Mouse (Mus musculus) left cerebral cortex, postnatal 36 days (tissue): ENCODE measurements at regions not wholly inside any gene's neighbourhood (a gene's known extent, or its start where the extent isn't known, plus 50 kb on each side); places are given as distances from the start of the nearest gene placed in this dataset.
A peak's percentile ranks its signal among the peaks of the same experiment; 100 is the strongest.

ENCODE experiments used
- DNase-seq, 2 experiments: peaks; one replicate each; pipeline ENCODE4 v3.0.0; 2021 to 2022; ENCODE audit warnings: low spot score in 2 of 2, mixed read lengths in 1 of 2
- intact Hi-C: fragments of 180-260 bp; cut with DNase I; formaldehyde crosslinking; loops from one replicate; pipeline ENCODE4 v1.15.1; 2025

GRCm38 (mm10) chr7:145106494-145106849, 101.4 kb downstream of the 1810010D01Rik start:
- intact Hi-C loops: no loop called here
- peak; percentile 59 to 63 for DNase-seq

GRCm38 (mm10) chr7:145105831-145106493, 102.0 kb downstream of the 1810010D01Rik start:
- no peak for DNase-seq
- intact Hi-C loops: no loop called here

DNA sequence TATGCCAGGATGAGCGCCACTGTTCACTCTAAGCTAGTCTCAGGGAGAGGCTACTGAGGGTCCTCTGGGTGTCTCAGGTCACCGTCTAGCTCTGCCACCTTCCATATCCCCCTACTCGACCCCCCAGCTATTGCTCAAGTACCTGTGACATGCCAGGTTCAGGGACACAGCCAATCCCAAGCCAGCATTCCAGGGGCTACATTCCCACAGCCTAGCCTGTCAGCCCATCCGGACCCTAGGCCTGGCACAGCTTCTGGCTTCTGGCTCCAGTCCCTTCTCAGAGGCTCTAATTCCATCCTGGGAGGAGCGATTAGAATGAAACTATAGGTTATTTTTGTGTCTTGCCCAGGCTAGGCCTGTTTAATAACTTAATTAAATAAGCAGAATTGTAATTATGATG, 105.2 kb downstream of the 1810010D01Rik start:
- no peak for DNase-seq
- intact Hi-C loops: no loop called here

DNA sequence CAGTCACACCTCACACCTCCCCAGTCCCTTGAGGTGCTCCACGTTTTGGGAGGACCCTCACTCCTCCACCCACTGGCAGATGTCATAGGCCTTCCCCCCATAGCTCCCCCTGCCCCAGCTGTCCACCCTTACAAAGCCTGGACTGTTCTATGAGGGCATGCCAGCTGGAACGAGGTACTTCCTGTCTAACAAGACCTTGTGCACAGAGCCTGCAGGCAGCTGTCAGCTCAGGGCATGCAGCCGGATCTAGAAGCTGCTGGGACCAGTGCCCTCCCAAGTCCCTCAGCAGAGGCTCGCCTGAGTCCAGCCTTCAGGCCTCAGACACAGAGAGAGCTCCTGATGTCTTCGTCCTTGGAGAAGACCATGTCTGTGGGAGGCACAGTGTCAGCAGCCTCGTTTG, 105.7 kb downstream of the 1810010D01Rik start:
- no peak for DNase-seq
- intact Hi-C loops: no loop called here

- no peak for DNase-seq
- intact Hi-C loops: no loop called here
Measured at GRCm38 (mm10) chr7:145098335-145098734, 109.6 kb downstream of the 1810010D01Rik start.

GRCm38 (mm10) chr7:145094134-145094526, 113.8 kb downstream of the 1810010D01Rik start:
- no peak for DNase-seq
- intact Hi-C loops: no loop called here

DNA sequence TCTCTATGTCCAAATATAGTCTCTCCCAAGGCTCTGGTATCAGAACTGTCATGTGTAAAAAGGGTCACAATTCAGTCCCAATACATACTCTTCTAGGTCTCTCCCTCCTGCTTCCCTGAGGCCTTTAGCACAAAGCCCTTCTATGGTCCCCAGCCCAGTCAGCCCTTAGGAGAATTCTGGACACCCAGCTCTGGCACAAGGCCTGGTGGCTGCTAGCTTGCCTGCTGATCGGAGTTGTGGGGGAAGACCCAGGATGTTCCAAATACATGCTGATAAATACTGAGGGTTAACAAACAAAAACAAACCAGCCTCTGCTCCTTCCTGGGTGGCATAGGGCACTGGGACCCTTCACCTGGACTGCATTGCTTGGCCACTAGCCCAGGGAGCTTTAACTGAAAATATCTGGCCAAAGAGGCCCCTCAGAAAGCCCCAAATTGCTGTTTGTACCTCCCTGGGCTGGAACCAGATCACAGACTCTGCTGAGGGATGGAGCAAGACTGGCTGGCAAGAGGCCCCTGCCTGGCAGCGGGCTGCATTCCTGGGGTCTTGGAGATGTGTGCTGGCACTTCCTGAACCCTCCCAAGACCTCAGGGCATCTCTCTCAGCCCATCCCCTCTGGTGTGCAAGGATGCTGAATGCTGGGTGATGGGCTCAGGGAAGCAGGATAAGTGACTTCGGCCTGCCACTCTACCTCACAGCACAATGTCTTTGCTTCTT, 114.3 kb downstream of the 1810010D01Rik start:
- no peak for DNase-seq
- intact Hi-C loops: no loop called here

DNA sequence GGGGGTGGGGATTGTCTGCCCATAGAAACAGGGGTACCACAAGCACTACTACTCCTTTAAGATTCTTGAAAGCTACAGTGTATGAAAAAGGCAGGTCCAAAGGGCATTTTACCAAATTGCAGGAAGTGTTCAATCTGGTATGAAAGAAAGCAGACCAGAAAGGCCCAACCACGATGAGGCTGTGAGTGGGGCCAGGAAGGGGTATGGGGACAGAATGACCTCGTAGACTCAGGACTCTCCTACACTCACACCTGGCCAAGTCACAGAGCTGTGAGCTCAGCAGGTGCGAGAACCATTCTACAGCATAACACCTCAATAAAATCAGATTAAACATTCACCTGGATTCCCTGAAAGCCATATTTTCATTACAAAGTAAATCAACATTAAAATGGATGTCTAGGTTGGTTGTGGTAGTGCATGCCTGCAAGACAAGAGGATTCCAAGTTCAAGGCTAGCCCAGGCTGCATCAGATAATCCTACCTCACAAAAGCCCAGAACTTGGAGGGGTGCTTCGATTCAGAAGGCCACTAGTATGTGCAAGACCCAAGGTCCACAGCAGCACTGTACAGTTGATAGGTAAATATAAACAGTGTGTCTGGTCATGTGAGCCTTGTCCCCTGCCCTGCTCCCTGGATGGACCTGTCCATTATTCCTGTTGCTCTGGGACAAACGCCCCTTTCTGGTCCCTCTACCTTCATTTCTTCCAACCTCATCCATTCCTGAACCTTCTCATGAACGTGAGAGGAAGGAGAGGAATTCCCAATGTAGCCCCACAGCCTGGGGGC, 115.3 kb downstream of the 1810010D01Rik start:
- intact Hi-C loops: no loop called here
- DNase-seq: no peak

- intact Hi-C loops: no loop called here
- no peak for DNase-seq
Measured at GRCm38 (mm10) chr7:145090849-145091248, 117.1 kb downstream of the 1810010D01Rik start.

GRCm38 (mm10) chr7:145089315-145089721, 118.6 kb downstream of the 1810010D01Rik start:
- intact Hi-C loops: no loop called here
- no peak for DNase-seq

DNA sequence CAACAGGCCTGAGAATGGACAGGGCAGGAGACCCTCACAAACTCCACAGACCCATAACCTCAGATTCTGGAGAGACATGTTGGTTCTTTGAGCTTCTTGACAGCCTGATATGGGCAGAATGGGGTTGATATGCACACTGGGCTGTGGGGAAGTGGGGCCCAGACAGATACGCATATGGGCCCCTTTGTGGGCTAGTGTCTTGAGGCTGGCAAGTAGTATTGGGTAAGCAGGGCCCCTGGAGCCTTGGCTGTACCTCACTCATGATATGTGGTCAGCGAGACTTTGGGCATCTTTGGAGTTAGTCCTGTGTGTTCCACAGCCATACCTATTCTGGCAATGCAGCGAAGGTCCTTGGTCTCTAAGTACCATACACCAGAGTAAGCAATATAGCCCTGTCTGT, 119.3 kb downstream of the 1810010D01Rik start:
- intact Hi-C loops: no loop called here
- DNase-seq: no peak

- intact Hi-C loops: no loop called here
Measured at GRCm38 (mm10) chr7:145087790-145088189, 120.1 kb downstream of the 1810010D01Rik start.

GRCm38 (mm10) chr7:145082917-145083752, 124.8 kb downstream of the 1810010D01Rik start:
- DNase-seq: no peak
- intact Hi-C loops: no loop called here

More at GRCm38 (mm10) chr7:145087790-145088189, 120.1 kb downstream of the 1810010D01Rik start:
- DNase-seq: no peak

DNA sequence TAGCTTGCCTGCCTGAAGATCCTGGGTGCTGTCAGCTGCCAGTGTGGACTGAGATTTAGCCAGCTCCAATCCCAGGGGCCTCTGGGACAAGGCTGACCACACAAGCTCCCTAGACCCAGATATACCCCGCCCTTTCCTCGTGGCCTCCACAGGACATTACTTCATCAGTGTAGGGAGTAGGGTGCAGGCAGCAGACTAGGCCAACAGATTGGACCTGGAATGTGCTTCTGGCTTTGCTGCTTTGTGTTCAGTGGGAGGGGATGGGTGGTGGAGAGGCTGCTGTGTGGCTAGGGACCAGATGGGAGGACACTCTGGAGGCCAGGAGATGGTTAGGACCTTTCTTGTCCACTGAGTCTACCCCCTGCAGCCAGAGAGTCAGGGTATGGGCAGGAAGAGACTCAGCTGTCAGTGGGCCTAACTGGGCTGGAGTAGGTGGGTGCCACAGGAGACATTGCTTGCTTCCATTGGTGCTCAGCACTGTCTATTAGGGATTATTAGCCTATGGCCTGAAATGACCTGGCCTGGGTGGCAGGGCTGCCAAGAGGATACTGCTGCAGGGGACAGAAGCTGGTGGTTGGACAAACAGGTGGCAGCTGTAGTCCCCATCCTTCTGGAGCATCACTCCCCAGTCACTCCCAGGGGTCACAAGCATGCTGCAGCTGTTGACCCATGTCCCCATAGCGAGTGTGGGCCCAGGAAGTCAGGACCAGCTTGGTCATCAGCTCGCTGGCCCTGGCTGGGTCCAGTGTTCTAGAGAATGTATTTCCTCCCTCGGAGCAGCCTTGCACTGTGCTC, 132.5 kb upstream of the Ccnd1 start:
- no peak for DNase-seq
- intact Hi-C loops: no loop called here

DNA sequence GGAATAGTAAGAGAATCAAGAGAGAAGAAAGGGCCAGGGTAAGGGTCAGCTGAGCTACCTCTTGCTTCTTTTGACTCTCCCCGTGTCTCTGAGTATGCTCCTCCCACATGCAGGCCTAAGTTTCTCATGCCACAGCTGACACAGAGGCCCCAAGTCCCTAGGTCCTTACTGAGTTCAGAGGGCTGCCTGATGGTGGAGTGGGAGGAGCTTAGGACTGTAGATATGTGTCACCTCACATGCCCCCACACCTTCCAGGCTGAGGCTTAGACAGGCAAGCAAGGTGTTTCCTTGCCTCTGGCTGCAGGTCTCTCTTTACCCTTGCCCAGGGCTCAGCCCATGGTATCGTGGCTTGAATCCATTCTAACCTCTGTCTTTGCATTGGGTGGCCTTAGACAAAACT, 131.8 kb upstream of the Ccnd1 start:
- intact Hi-C loops: no loop called here
- DNase-seq: no peak

DNA sequence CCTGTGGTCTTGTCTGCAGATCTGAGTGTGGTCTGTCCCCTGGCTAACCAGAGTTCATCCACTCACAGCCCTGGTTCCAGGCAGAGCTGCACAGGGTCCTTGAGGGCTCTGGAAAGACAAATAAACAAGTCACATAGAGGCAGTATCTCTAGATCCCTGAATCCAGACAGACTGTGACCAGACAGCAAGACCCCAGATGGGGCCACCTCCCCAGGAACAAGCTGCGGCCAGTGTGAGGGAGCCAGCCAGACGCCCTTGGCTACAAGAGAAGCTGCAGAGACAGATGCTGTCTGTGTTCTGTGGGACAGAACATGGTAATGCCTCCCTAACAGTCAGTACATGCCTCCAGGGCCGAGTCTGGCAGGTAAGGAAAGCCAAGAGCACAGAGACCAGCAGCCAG, 127.6 kb upstream of the Ccnd1 start:
- intact Hi-C loops: no loop called here
- DNase-seq: no peak

- intact Hi-C loops: no loop called here
- no peak for DNase-seq
Measured at GRCm38 (mm10) chr7:145056320-145056719, 116.6 kb upstream of the Ccnd1 start.

DNA sequence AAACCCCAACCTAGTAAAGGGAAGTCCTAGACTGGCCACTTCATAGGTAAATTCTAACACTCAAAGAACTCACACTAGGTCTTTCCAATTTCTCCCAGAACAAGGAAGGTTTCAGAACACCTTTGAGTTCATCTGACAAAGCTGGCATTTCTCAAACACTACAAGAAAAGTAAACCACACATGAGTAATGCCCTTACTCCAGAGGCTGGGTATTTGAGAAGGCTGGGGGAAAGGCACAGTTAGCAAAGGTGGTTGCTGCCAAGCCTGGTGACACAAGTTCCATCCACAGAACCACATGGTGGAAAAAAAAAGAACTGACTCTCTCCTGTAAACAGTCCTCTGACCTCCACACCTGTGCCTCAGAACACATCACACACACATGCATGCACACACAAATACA, 111.9 kb upstream of the Ccnd1 start:
- intact Hi-C loops: no loop called here
- DNase-seq: no peak

GRCm38 (mm10) chr7:145050729-145051128, 111.0 kb upstream of the Ccnd1 start:
- intact Hi-C loops: no loop called here
- DNase-seq: no peak
